In genomic region chr11:88618732-88619309, GRCm38 (mm10) we compare ENCODE assay signal across 8 mouse cellular contexts.
DNase-seq lines count a peak whose midpoint lies in the region; ATAC-seq and TF ChIP-seq lines count a peak whose summit lies in the region.

No protein-coding gene starts in this region.

- TF ChIP-seq POLR2A in olfactory bulb, adult 2 months (IDR thresholded peaks at IDR 0.05; ENCODE audit: insufficient read depth, low read depth, low read length) = no peak

- H3K4me1 ChIP-seq in hindbrain, embryonic 15.5 days (replicated peaks) = peaks cover 63% of the 10 kb centered on the region
- peaks cover 36% of the 10 kb centered on the region for H3K4me1 ChIP-seq in liver, embryonic 16.5 days (ENCODE audit: control insufficient read depth, low read depth, low read length)
- H3K4me1 ChIP-seq in olfactory bulb, adult 2 months (ENCODE audit: control insufficient read depth, insufficient read depth, low read length) = peaks cover 39% of the 10 kb centered on the region

- intact Hi-C loops in gastrocnemius, postnatal 14 days (cut with DNase I; ENCODE audit: low total_unique reads) = no loop called here
- intact Hi-C loops in left cerebral cortex, postnatal 25 days (cut with DNase I) = no loop called here

- 0 out of 2 replicates have a peak, but pooled peaks have one; percentile 29 for ATAC-seq in hindbrain, embryonic 15.5 days (ENCODE audit: low FRiP score, low read depth)
- ATAC-seq in liver, embryonic 16.5 days (ENCODE audit: low read depth) = peak; percentile 19; the same call in 1 of the 2 replicates

- WGBS in hindbrain, embryonic 15.5 days = 30% methylated on average over 9 of the region's 9 CpGs
- 16% methylated on average over 9 of the region's 9 CpGs for WGBS in liver, embryonic 16.5 days (ENCODE audit: insufficient replicate concordance)
- WGBS in olfactory bulb, adult 2 months = 46% methylated on average over 9 of the region's 9 CpGs

- no peak overlapping the region for H3K9ac ChIP-seq in hindbrain, embryonic 15.5 days
- H3K9ac ChIP-seq in liver, embryonic 16.5 days (ENCODE audit: low read depth, low read length) = no peak overlapping the region

- H3K27me3 ChIP-seq in hindbrain, embryonic 15.5 days = no peaks in the 10 kb centered on the region
- no peaks in the 10 kb centered on the region for H3K27me3 ChIP-seq in liver, embryonic 16.5 days (ENCODE audit: control insufficient read depth, insufficient read depth, low read depth, low read length)

- H3K27ac ChIP-seq in hindbrain, embryonic 15.5 days (replicated peaks) = peak overlapping the region; percentile 66; the same call in 1 of the 2 replicates
- 0 out of 2 replicates have a peak overlapping the region, but pooled peaks have one; percentile 15 for H3K27ac ChIP-seq in liver, embryonic 16.5 days (ENCODE audit: low read length)
- H3K27ac ChIP-seq in olfactory bulb, adult 2 months (ENCODE audit: insufficient read depth, low read depth, low read length) = peak overlapping the region; percentile 32

- H3K4me3 ChIP-seq in hindbrain, embryonic 15.5 days = no peak overlapping the region
- no peak overlapping the region for H3K4me3 ChIP-seq in liver, embryonic 16.5 days (ENCODE audit: low read depth, low read length)
- H3K4me3 ChIP-seq in olfactory bulb, adult 2 months (ENCODE audit: insufficient read depth, low read depth, low read length) = no peak overlapping the region

- TF ChIP-seq CTCF in olfactory bulb, adult 2 months (IDR thresholded peaks at IDR 0.05; ENCODE audit: insufficient read depth, low read depth, low read length) = no peak

- peak; percentile 63 for DNase-seq in retina, postnatal 1 day
- no peak for DNase-seq in retina, embryonic 14.5 days (ENCODE audit: low spot score)
- peak; percentile 76 for DNase-seq in gastrocnemius, postnatal 14 days
- DNase-seq in left cerebral cortex, postnatal 25 days (ENCODE audit: low spot score in 2 of 2) = no peak
- no peak for DNase-seq in frontal cortex, postnatal 14 days (ENCODE audit: low spot score in 2 of 2)

- H3K9me3 ChIP-seq in hindbrain, embryonic 15.5 days = no peaks in the 10 kb centered on the region
- no peaks in the 10 kb centered on the region for H3K9me3 ChIP-seq in liver, embryonic 16.5 days (replicated peaks; ENCODE audit: control insufficient read depth, low read length)

- no peaks in the 10 kb centered on the region for H3K36me3 ChIP-seq in hindbrain, embryonic 15.5 days
- no peaks in the 10 kb centered on the region for H3K36me3 ChIP-seq in liver, embryonic 16.5 days (ENCODE audit: control insufficient read depth, insufficient read depth)

- no peak overlapping the region for H3K4me2 ChIP-seq in hindbrain, embryonic 15.5 days
- no peak overlapping the region for H3K4me2 ChIP-seq in liver, embryonic 16.5 days (ENCODE audit: low read depth, low read length)

Comparison
In these comparisons a context has a peak if more than half of its experiments do, and no peak if none do; other contexts are left out.
1. DNase-seq: peak in retina, postnatal 1 day (single experiment) and gastrocnemius, postnatal 14 days (single experiment); none in retina, embryonic 14.5 days (single experiment), left cerebral cortex, postnatal 25 days (0 of 2) and frontal cortex, postnatal 14 days (0 of 2).
2. H3K27ac ChIP-seq: peak in every context shown above with its lines; median percentile 66 in hindbrain, embryonic 15.5 days; 32 in olfactory bulb, adult 2 months; 15 in liver, embryonic 16.5 days.